ENCODE assay signal across 8 mouse cellular contexts in the genomic region with DNA sequence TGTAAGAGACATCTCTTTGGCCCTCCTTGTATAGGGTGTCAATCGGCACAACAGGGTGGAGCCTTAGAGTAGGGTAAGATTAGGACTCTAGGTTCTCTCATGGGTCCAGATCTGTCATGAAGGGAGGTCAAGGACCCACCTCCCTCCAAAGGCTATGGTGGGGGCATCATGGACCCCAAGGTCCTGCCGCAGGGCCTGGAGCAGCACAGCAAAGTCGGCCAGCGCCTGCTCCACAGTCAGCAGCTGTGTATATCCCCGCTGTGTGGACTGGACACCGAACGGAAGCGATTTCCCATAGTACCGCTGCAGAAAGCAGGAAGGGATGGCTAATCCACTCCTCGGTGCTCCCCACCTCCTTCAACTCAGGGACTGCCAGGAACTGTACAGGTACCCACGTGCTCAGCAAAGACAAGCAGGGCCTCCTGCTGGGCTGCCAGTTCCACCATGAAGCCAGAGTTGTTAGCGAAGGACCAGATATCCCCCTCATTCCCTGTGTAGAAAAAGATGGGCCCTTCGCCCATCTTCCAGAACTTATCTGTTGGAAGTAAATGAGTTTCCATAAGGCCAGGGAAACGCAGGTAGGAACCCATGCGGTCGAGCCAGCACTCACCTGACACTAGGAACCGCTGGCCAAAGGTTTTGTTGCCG. TPM values are rescaled to one million over a fixed set of nuclear protein-coding genes. Genes with fewer than 3 reads are reported as not detected.
DNase-seq lines count a peak whose midpoint lies in the region; ATAC-seq lines count a peak whose summit lies in the region.

No protein-coding gene starts in this region.

- intact Hi-C loops in left cerebral cortex, postnatal 14 days (cut with DNase I) = no loop called here

- ATAC-seq in neural tube, embryonic 11.5 days (ENCODE audit: insufficient read depth, low FRiP score, low TSS enrichment) = no peak; the same call in 1 of the 2 replicates
- ATAC-seq in limb, embryonic 15.5 days (ENCODE audit: insufficient number of reproducible peaks, low FRiP score, low TSS enrichment, low read depth) = no peak
- ATAC-seq in stomach, embryonic 16.5 days (ENCODE audit: insufficient read depth, low FRiP score) = no peak

- peak overlapping the region; percentile 58 for H3K9ac ChIP-seq in neural tube, embryonic 11.5 days (ENCODE audit: low read length)
- peak overlapping the region; percentile 44 for H3K9ac ChIP-seq in limb, embryonic 15.5 days
- H3K9ac ChIP-seq in stomach, embryonic 16.5 days (ENCODE audit: low read length) = peak overlapping the region; percentile 66

- H3K4me3 ChIP-seq in neural tube, embryonic 11.5 days (ENCODE audit: low read depth, low read length) = peak overlapping the region; percentile 53
- H3K4me3 ChIP-seq in limb, embryonic 15.5 days = peak overlapping the region; percentile 56
- peak overlapping the region; percentile 64 for H3K4me3 ChIP-seq in stomach, embryonic 16.5 days (replicated peaks; ENCODE audit: low read length)

- H3K4me1 ChIP-seq in neural tube, embryonic 11.5 days (ENCODE audit: control insufficient read depth, insufficient read depth, low read length) = peaks cover 9% of the 10 kb centered on the region
- peaks cover 21% of the 10 kb centered on the region for H3K4me1 ChIP-seq in limb, embryonic 15.5 days
- H3K4me1 ChIP-seq in stomach, embryonic 16.5 days (ENCODE audit: control insufficient read depth, insufficient read depth, low read length) = peaks cover 12% of the 10 kb centered on the region; the same call in 1 of the 2 replicates

- peak overlapping the region; percentile 91 for H3K4me2 ChIP-seq in neural tube, embryonic 11.5 days (ENCODE audit: low read depth)
- H3K4me2 ChIP-seq in limb, embryonic 15.5 days = peak overlapping the region; percentile 88
- peak overlapping the region; percentile 97 for H3K4me2 ChIP-seq in stomach, embryonic 16.5 days (ENCODE audit: low read depth, low read length)

- 38% methylated on average over 18 of the region's 18 CpGs for WGBS in neural tube, embryonic 11.5 days
- 36% methylated on average over 18 of the region's 18 CpGs for WGBS in limb, embryonic 15.5 days
- WGBS in stomach, embryonic 16.5 days = 34% methylated on average over 18 of the region's 18 CpGs

- DNase-seq in cerebellum, postnatal 10 days = peak; percentile 30 to 34
- DNase-seq in cerebellum, adult 8-10 months = no peak
- no peak for DNase-seq in neural tube, embryonic 11.5 days (ENCODE audit: low spot score)
- DNase-seq in neural tube, embryonic 10.5 days (ENCODE audit: extremely low spot score, low spot score) = no peak
- DNase-seq in spleen, postnatal 10 days (ENCODE audit: low spot score in 2 of 2) = no peak
- DNase-seq in left cerebral cortex, postnatal 14 days (ENCODE audit: low spot score in 2 of 2) = no peak

- peaks cover 8% of the 10 kb centered on the region for H3K36me3 ChIP-seq in neural tube, embryonic 11.5 days (ENCODE audit: control insufficient read depth, insufficient read depth, low read length)
- peaks cover 34% of the 10 kb centered on the region for H3K36me3 ChIP-seq in limb, embryonic 15.5 days
- H3K36me3 ChIP-seq in stomach, embryonic 16.5 days (ENCODE audit: control insufficient read depth, insufficient read depth, low read length) = 0 out of 2 replicates have a peak, but pooled peaks cover 9% of the 10 kb centered on the region

- no peak overlapping the region for H3K27ac ChIP-seq in neural tube, embryonic 11.5 days (ENCODE audit: low read depth, low read length)
- H3K27ac ChIP-seq in limb, embryonic 15.5 days = no peak overlapping the region
- H3K27ac ChIP-seq in stomach, embryonic 16.5 days (ENCODE audit: low read length) = no peak overlapping the region

- no peaks in the 10 kb centered on the region for H3K9me3 ChIP-seq in neural tube, embryonic 11.5 days (ENCODE audit: control insufficient read depth, low read length)
- no peaks in the 10 kb centered on the region for H3K9me3 ChIP-seq in limb, embryonic 15.5 days
- H3K9me3 ChIP-seq in stomach, embryonic 16.5 days (replicated peaks; ENCODE audit: control insufficient read depth, low read length) = no peaks in the 10 kb centered on the region

- H3K27me3 ChIP-seq in neural tube, embryonic 11.5 days (ENCODE audit: control insufficient read depth, insufficient read depth, low read length) = no peaks in the 10 kb centered on the region
- H3K27me3 ChIP-seq in limb, embryonic 15.5 days = no peaks in the 10 kb centered on the region
- H3K27me3 ChIP-seq in stomach, embryonic 16.5 days (ENCODE audit: control insufficient read depth, insufficient read depth, low read length) = no peaks in the 10 kb centered on the region

RNA-seq across cellular contexts. Expression of gene Dpp7, which starts 0.6 kb away (rescaled TPM):
- polyA plus RNA-seq in neural tube, embryonic 11.5 days (2014; fragmentation: Nextera tagmentation; extraction: Ambion mirVana) = 16.2 and 20.6 TPM in 2 replicates
- polyA plus RNA-seq in limb, embryonic 15.5 days (2015; fragmentation: Nextera tagmentation; extraction: Ambion mirVana) = 24.0 and 25.1 TPM in 2 replicates
- 23.8 and 26.8 TPM in 2 replicates for polyA plus RNA-seq in stomach, embryonic 16.5 days (2015; fragmentation: Nextera tagmentation; extraction: Ambion mirVana)
- total RNA-seq in left cerebral cortex, postnatal 14 days (2021) = 10 to 100 TPM; 28.0 to 31.6 TPM

RNA-seq across cellular contexts. Expression of gene Uap1l1, which starts 9.9 kb away (rescaled TPM):
- 5.1 and 7.0 TPM in 2 replicates for polyA plus RNA-seq in neural tube, embryonic 11.5 days (2014; fragmentation: Nextera tagmentation; extraction: Ambion mirVana)
- 16.9 and 23.6 TPM in 2 replicates for polyA plus RNA-seq in limb, embryonic 15.5 days (2015; fragmentation: Nextera tagmentation; extraction: Ambion mirVana)
- 34.8 and 40.0 TPM in 2 replicates for polyA plus RNA-seq in stomach, embryonic 16.5 days (2015; fragmentation: Nextera tagmentation; extraction: Ambion mirVana)
- total RNA-seq in left cerebral cortex, postnatal 14 days (2021) = 10 to 100 TPM; 12.2 to 14.8 TPM

RNA-seq across cellular contexts. Expression of gene Sapcd2, which starts 16.6 kb away (rescaled TPM):
- polyA plus RNA-seq in neural tube, embryonic 11.5 days (2014; fragmentation: Nextera tagmentation; extraction: Ambion mirVana) = 49.2 and 53.7 TPM in 2 replicates
- 30.5 and 31.9 TPM in 2 replicates for polyA plus RNA-seq in limb, embryonic 15.5 days (2015; fragmentation: Nextera tagmentation; extraction: Ambion mirVana)
- 30.7 and 35.9 TPM in 2 replicates for polyA plus RNA-seq in stomach, embryonic 16.5 days (2015; fragmentation: Nextera tagmentation; extraction: Ambion mirVana)
- 1 to 10 TPM; 6.2 to 7.0 TPM for total RNA-seq in left cerebral cortex, postnatal 14 days (2021)

RNA-seq across cellular contexts. Expression of gene Man1b1, which starts 23.4 kb away (rescaled TPM):
- polyA plus RNA-seq in neural tube, embryonic 11.5 days (2014; fragmentation: Nextera tagmentation; extraction: Ambion mirVana) = 65.8 and 87.4 TPM in 2 replicates
- 47.0 and 55.8 TPM in 2 replicates for polyA plus RNA-seq in limb, embryonic 15.5 days (2015; fragmentation: Nextera tagmentation; extraction: Ambion mirVana)
- polyA plus RNA-seq in stomach, embryonic 16.5 days (2015; fragmentation: Nextera tagmentation; extraction: Ambion mirVana) = 46.0 and 47.0 TPM in 2 replicates
- total RNA-seq in left cerebral cortex, postnatal 14 days (2021) = 10 to 100 TPM; 57.2 to 59.0 TPM

RNA-seq across cellular contexts. Expression of gene Grin1, which starts 36.6 kb away (rescaled TPM):
- 2.5 and 3.7 TPM in 2 replicates for polyA plus RNA-seq in neural tube, embryonic 11.5 days (2014; fragmentation: Nextera tagmentation; extraction: Ambion mirVana)
- 0.71 and 0.87 TPM in 2 replicates for polyA plus RNA-seq in limb, embryonic 15.5 days (2015; fragmentation: Nextera tagmentation; extraction: Ambion mirVana)
- polyA plus RNA-seq in stomach, embryonic 16.5 days (2015; fragmentation: Nextera tagmentation; extraction: Ambion mirVana) = 2.0 and 2.3 TPM in 2 replicates
- 100 to 1,000 TPM; 477 to 493 TPM for total RNA-seq in left cerebral cortex, postnatal 14 days (2021)

Comparison
In these comparisons a context has a peak if more than half of its experiments do, and no peak if none do; other contexts are left out.
1. DNase-seq: peak in cerebellum, postnatal 10 days (2 of 2); none in cerebellum, adult 8-10 months (single experiment), neural tube, embryonic 11.5 days (single experiment), neural tube, embryonic 10.5 days (single experiment), spleen, postnatal 10 days (0 of 2) and left cerebral cortex, postnatal 14 days (0 of 2).
2. Peak in every context shown above with its lines, with median percentiles within 50 percentile points of each other: H3K4me2 ChIP-seq, H3K4me3 ChIP-seq and H3K9ac ChIP-seq.